Comparison of ENCODE assay signal across 9 mouse cellular contexts in the genomic region with DNA sequence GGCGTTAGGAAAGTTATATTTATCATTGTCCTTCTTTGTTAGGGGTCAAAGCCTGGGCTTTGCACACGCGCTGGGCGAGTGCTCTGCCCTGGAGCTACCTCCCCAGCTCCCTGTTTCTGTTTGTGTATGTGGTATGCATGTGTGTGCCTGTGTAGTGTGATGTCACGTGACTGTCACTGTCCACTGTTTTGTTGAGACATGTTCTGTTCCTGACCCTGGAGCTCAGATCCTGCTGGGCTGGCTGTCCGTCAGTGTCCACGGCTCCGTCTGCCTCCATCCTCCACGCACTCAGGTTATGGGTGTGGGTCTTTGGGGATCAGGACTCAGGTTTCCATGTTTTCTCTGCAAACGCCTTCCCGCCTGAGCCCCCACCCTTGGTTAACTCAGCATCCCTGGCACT. TPM values are rescaled to one million over a fixed set of nuclear protein-coding genes. Genes with fewer than 3 reads are reported as not detected.
A peak's percentile ranks its signal among the peaks of the same experiment; 100 is the strongest.
DNase-seq lines count a peak whose midpoint lies in the region; ATAC-seq lines count a peak whose summit lies in the region.
"Had no signal": no experiment of that assay in that cellular context is flagged by ENCODE, and none has a peak within 500 bp of the region (broad histone marks: within the 10 kb centered on the region; RNA-seq: fewer than 3 reads in every experiment).

No protein-coding gene starts in this region.

- no peak overlapping the region for H3K9ac ChIP-seq in forebrain, embryonic 12.5 days
- no peak overlapping the region for H3K9ac ChIP-seq in forebrain, embryonic 11.5 days (ENCODE audit: low read length)
- peak overlapping the region; percentile 29; the same call in 1 of the 2 replicates for H3K9ac ChIP-seq in neural tube, embryonic 11.5 days (ENCODE audit: low read length)
- H3K9ac ChIP-seq in hindbrain, embryonic 15.5 days = no peak overlapping the region
- H3K9ac ChIP-seq in stomach, embryonic 16.5 days (ENCODE audit: low read length) = peak overlapping the region; percentile 48; the same call in 1 of the 2 replicates

- no peak overlapping the region for H3K27ac ChIP-seq in forebrain, embryonic 12.5 days
- H3K27ac ChIP-seq in forebrain, embryonic 11.5 days (ENCODE audit: low read depth, low read length) = no peak overlapping the region
- no peak overlapping the region for H3K27ac ChIP-seq in neural tube, embryonic 11.5 days (ENCODE audit: low read depth, low read length)
- no peak overlapping the region for H3K27ac ChIP-seq in hindbrain, embryonic 15.5 days (replicated peaks)
- no peak overlapping the region for H3K27ac ChIP-seq in stomach, embryonic 16.5 days (ENCODE audit: low read length)

- no peak overlapping the region for H3K4me3 ChIP-seq in forebrain, embryonic 12.5 days (replicated peaks)
- H3K4me3 ChIP-seq in forebrain, embryonic 11.5 days (ENCODE audit: low read depth, low read length) = no peak overlapping the region
- 0 out of 2 replicates have a peak overlapping the region, but pooled peaks have one; percentile 2 for H3K4me3 ChIP-seq in neural tube, embryonic 11.5 days (ENCODE audit: low read depth, low read length)
- H3K4me3 ChIP-seq in hindbrain, embryonic 15.5 days = no peak overlapping the region
- H3K4me3 ChIP-seq in stomach, embryonic 16.5 days (replicated peaks; ENCODE audit: low read length) = no peak overlapping the region

- H3K36me3 ChIP-seq in forebrain, embryonic 12.5 days (replicated peaks) = no peaks in the 10 kb centered on the region; the same call in 1 of the 2 replicates
- H3K36me3 ChIP-seq in forebrain, embryonic 11.5 days (ENCODE audit: control insufficient read depth, insufficient read depth, low read length) = no peaks in the 10 kb centered on the region
- no peaks in the 10 kb centered on the region for H3K36me3 ChIP-seq in neural tube, embryonic 11.5 days (ENCODE audit: control insufficient read depth, insufficient read depth, low read length)
- H3K36me3 ChIP-seq in hindbrain, embryonic 15.5 days = no peaks in the 10 kb centered on the region; the same call in 1 of the 2 replicates
- H3K36me3 ChIP-seq in stomach, embryonic 16.5 days (ENCODE audit: control insufficient read depth, insufficient read depth, low read length) = no peaks in the 10 kb centered on the region

- 80% methylated on average over 11 of the region's 11 CpGs for WGBS in forebrain, embryonic 12.5 days
- 87% methylated on average over 11 of the region's 11 CpGs for WGBS in forebrain, embryonic 11.5 days
- 60% methylated on average over 11 of the region's 11 CpGs for WGBS in neural tube, embryonic 11.5 days
- WGBS in hindbrain, embryonic 15.5 days = 67% methylated on average over 11 of the region's 11 CpGs
- WGBS in stomach, embryonic 16.5 days = 57% methylated on average over 11 of the region's 11 CpGs

- DNase-seq in forebrain, embryonic 11.5 days (ENCODE audit: low spot score) = no peak
- DNase-seq in neural tube, embryonic 11.5 days (ENCODE audit: low spot score) = no peak
- no peak for DNase-seq in neural tube, embryonic 10.5 days (ENCODE audit: extremely low spot score, low spot score)
- DNase-seq in MN1 (ENCODE audit: low spot score) = no peak
- DNase-seq in gastrocnemius, adult 18-20 months (ENCODE audit: low spot score) = no peak
- DNase-seq: layer of hippocampus, adult 9-11 months had no signal

- peaks cover 31% of the 10 kb centered on the region for H3K4me1 ChIP-seq in forebrain, embryonic 12.5 days
- H3K4me1 ChIP-seq in forebrain, embryonic 11.5 days (replicated peaks; ENCODE audit: control insufficient read depth, insufficient read depth, low read length) = peaks cover 3% of the 10 kb centered on the region; the same call in 1 of the 2 replicates
- H3K4me1 ChIP-seq in neural tube, embryonic 11.5 days (ENCODE audit: control insufficient read depth, insufficient read depth, low read length) = peaks cover 9% of the 10 kb centered on the region
- peaks cover 41% of the 10 kb centered on the region for H3K4me1 ChIP-seq in hindbrain, embryonic 15.5 days (replicated peaks)
- peaks cover 30% of the 10 kb centered on the region for H3K4me1 ChIP-seq in stomach, embryonic 16.5 days (ENCODE audit: control insufficient read depth, insufficient read depth, low read length)

- H3K9me3 ChIP-seq in forebrain, embryonic 12.5 days = no peaks in the 10 kb centered on the region
- no peaks in the 10 kb centered on the region for H3K9me3 ChIP-seq in forebrain, embryonic 11.5 days (ENCODE audit: control insufficient read depth, low read length)
- H3K9me3 ChIP-seq in neural tube, embryonic 11.5 days (ENCODE audit: control insufficient read depth, low read length) = no peaks in the 10 kb centered on the region
- no peaks in the 10 kb centered on the region for H3K9me3 ChIP-seq in hindbrain, embryonic 15.5 days
- H3K9me3 ChIP-seq in stomach, embryonic 16.5 days (replicated peaks; ENCODE audit: control insufficient read depth, low read length) = no peaks in the 10 kb centered on the region

- no peak for ATAC-seq in forebrain, embryonic 12.5 days (ENCODE audit: low FRiP score)
- no peak for ATAC-seq in forebrain, embryonic 11.5 days (replicated peaks; ENCODE audit: low FRiP score)
- no peak for ATAC-seq in neural tube, embryonic 11.5 days (ENCODE audit: insufficient read depth, low FRiP score, low TSS enrichment)
- no peak for ATAC-seq in hindbrain, embryonic 15.5 days (ENCODE audit: low FRiP score, low read depth)
- ATAC-seq in stomach, embryonic 16.5 days (ENCODE audit: insufficient read depth, low FRiP score) = no peak

- peak overlapping the region; percentile 13 for H3K4me2 ChIP-seq in forebrain, embryonic 12.5 days
- no peak overlapping the region for H3K4me2 ChIP-seq in forebrain, embryonic 11.5 days (ENCODE audit: low read depth, low read length, severe bottlenecking)
- H3K4me2 ChIP-seq in neural tube, embryonic 11.5 days (ENCODE audit: low read depth) = peak overlapping the region; percentile 12; the same call in 1 of the 2 replicates
- H3K4me2 ChIP-seq in hindbrain, embryonic 15.5 days = peak overlapping the region; percentile 66
- peak overlapping the region; percentile 71; the same call in 1 of the 2 replicates for H3K4me2 ChIP-seq in stomach, embryonic 16.5 days (ENCODE audit: low read depth, low read length)

- no peaks in the 10 kb centered on the region for H3K27me3 ChIP-seq in forebrain, embryonic 12.5 days
- H3K27me3 ChIP-seq in forebrain, embryonic 11.5 days (ENCODE audit: control insufficient read depth, insufficient read depth, low read length) = no peaks in the 10 kb centered on the region
- no peaks in the 10 kb centered on the region for H3K27me3 ChIP-seq in neural tube, embryonic 11.5 days (ENCODE audit: control insufficient read depth, insufficient read depth, low read length)
- H3K27me3 ChIP-seq in hindbrain, embryonic 15.5 days = no peaks in the 10 kb centered on the region
- H3K27me3 ChIP-seq in stomach, embryonic 16.5 days (ENCODE audit: control insufficient read depth, insufficient read depth, low read length) = no peaks in the 10 kb centered on the region

RNA-seq across cellular contexts. Expression of gene Cnst, which starts 2.0 kb away (rescaled TPM):
- 26.9 and 29.0 TPM in 2 replicates for polyA plus RNA-seq in forebrain, embryonic 12.5 days (2016; fragmentation: Nextera tagmentation; extraction: Ambion mirVana)
- polyA plus RNA-seq in forebrain, embryonic 11.5 days (2014; fragmentation: Nextera tagmentation; extraction: Ambion mirVana) = 23.5 and 23.6 TPM in 2 replicates
- polyA plus RNA-seq in neural tube, embryonic 11.5 days (2014; fragmentation: Nextera tagmentation; extraction: Ambion mirVana) = 31.7 and 33.5 TPM in 2 replicates
- 26.2 and 26.9 TPM in 2 replicates for polyA plus RNA-seq in hindbrain, embryonic 15.5 days (2015; fragmentation: Nextera tagmentation; extraction: Ambion mirVana)
- 16.6 and 18.8 TPM in 2 replicates for polyA plus RNA-seq in stomach, embryonic 16.5 days (2015; fragmentation: Nextera tagmentation; extraction: Ambion mirVana)
- total RNA-seq in gastrocnemius, adult 18-20 months (2021) = 10 to 100 TPM; 31.6 to 34.2 TPM

RNA-seq across cellular contexts. Expression of gene Tfb2m, which starts 2.2 kb away (rescaled TPM):
- 33.6 and 33.7 TPM in 2 replicates for polyA plus RNA-seq in forebrain, embryonic 12.5 days (2016; fragmentation: Nextera tagmentation; extraction: Ambion mirVana)
- 23.8 and 25.1 TPM in 2 replicates for polyA plus RNA-seq in forebrain, embryonic 11.5 days (2014; fragmentation: Nextera tagmentation; extraction: Ambion mirVana)
- 27.9 and 29.7 TPM in 2 replicates for polyA plus RNA-seq in neural tube, embryonic 11.5 days (2014; fragmentation: Nextera tagmentation; extraction: Ambion mirVana)
- polyA plus RNA-seq in hindbrain, embryonic 15.5 days (2015; fragmentation: Nextera tagmentation; extraction: Ambion mirVana) = 29.1 and 31.0 TPM in 2 replicates
- 25.8 and 31.0 TPM in 2 replicates for polyA plus RNA-seq in stomach, embryonic 16.5 days (2015; fragmentation: Nextera tagmentation; extraction: Ambion mirVana)
- total RNA-seq in gastrocnemius, adult 18-20 months (2021) = 10 to 100 TPM; 40.5 to 53.5 TPM

RNA-seq across cellular contexts. Expression of gene Smyd3, which starts 30.4 kb away (rescaled TPM):
- 13.5 and 15.8 TPM in 2 replicates for polyA plus RNA-seq in forebrain, embryonic 12.5 days (2016; fragmentation: Nextera tagmentation; extraction: Ambion mirVana)
- 14.1 and 16.1 TPM in 2 replicates for polyA plus RNA-seq in forebrain, embryonic 11.5 days (2014; fragmentation: Nextera tagmentation; extraction: Ambion mirVana)
- 18.7 and 19.7 TPM in 2 replicates for polyA plus RNA-seq in neural tube, embryonic 11.5 days (2014; fragmentation: Nextera tagmentation; extraction: Ambion mirVana)
- 25.5 and 26.0 TPM in 2 replicates for polyA plus RNA-seq in hindbrain, embryonic 15.5 days (2015; fragmentation: Nextera tagmentation; extraction: Ambion mirVana)
- polyA plus RNA-seq in stomach, embryonic 16.5 days (2015; fragmentation: Nextera tagmentation; extraction: Ambion mirVana) = 18.8 and 18.9 TPM in 2 replicates
- 1 to 10 TPM; 5.1 to 5.2 TPM for total RNA-seq in gastrocnemius, adult 18-20 months (2021)

Comparison
In these comparisons a context has a peak if more than half of its experiments do, and no peak if none do; other contexts are left out.
1. H3K9ac ChIP-seq: peak in neural tube, embryonic 11.5 days (single experiment) and stomach, embryonic 16.5 days (single experiment); none in forebrain, embryonic 12.5 days (single experiment), forebrain, embryonic 11.5 days (single experiment) and hindbrain, embryonic 15.5 days (single experiment).